Mouse (Mus musculus) hindbrain, embryonic 14.5 days (tissue): ENCODE results near the gene Foxn1. TPM values are rescaled to one million over a fixed set of nuclear protein-coding genes. Genes with fewer than 3 reads are reported as not detected.

Source experiments
- ATAC-seq: fragments of 200-750 bp; cut with Nextera tagmentation; 2 replicates; pipeline ENCODE4 v1.8.0; 2017; ENCODE audit warnings: moderate number of reproducible peaks, mild to moderate bottlenecking, moderate TSS enrichment, moderate library complexity; ENCODE audit not compliant: low FRiP score
- DNase-seq: peaks from one replicate; pipeline ENCODE4 v3.0.0-alpha.2; 2015; ENCODE audit warnings: low spot score
- H3K27ac ChIP-seq: fragments of 300-500 bp; sonication (generic); 2 replicates; pipeline ENCODE4 v1.5.1; 2014; ENCODE audit warnings: mild to moderate bottlenecking, moderate library complexity
- H3K27me3 ChIP-seq: fragments of 300-500 bp; sonication (generic); 2 replicates; pipeline ENCODE4 v1.6.1; 2014; ENCODE audit warnings: mild to moderate bottlenecking, low read length, mixed read lengths; ENCODE audit not compliant: control insufficient read depth, insufficient read depth
- H3K36me3 ChIP-seq: fragments of 300-500 bp; sonication (generic); replicated peaks from 2 replicates; pipeline ENCODE4 v1.6.1; 2014; ENCODE audit not compliant: control insufficient read depth, insufficient read depth
- H3K4me1 ChIP-seq: fragments of 300-500 bp; sonication (generic); replicated peaks from 2 replicates; pipeline ENCODE4 v1.6.1; 2014; ENCODE audit warnings: antibody characterized with exemption, low read length, mixed read lengths; ENCODE audit not compliant: control insufficient read depth, insufficient read depth
- H3K4me2 ChIP-seq: fragments of 300-500 bp; sonication (generic); replicated peaks from 2 replicates; pipeline ENCODE4 v1.6.1; 2014; ENCODE audit warnings: mild to moderate bottlenecking, moderate library complexity
- H3K4me3 ChIP-seq: fragments of 300-500 bp; sonication (generic); replicated peaks from 2 replicates; pipeline ENCODE4 v1.5.1; 2014; ENCODE audit warnings: mild to moderate bottlenecking, low read length
- H3K9ac ChIP-seq: fragments of 300-500 bp; sonication (generic); 2 replicates; pipeline ENCODE4 v1.6.1; 2014
- H3K9me3 ChIP-seq: fragments of 300-500 bp; sonication (generic); 2 replicates; pipeline ENCODE4 v1.6.1; 2016; ENCODE audit warnings: low read length; ENCODE audit not compliant: control insufficient read depth
- WGBS: fragments of 180-500 bp; shearing (Covaris S2); extraction: QIAGEN DNeasy Blood & Tissue Kit; methylation state at CpG from one replicate; pipeline ENCODE4 v1.1.7; 2014; 5-methylcytosine and 5-hydroxymethylcytosine counted together
- polyA plus RNA-seq: library from polyadenylated mRNA; unstranded; fragments of >200 nt; fragmentation: Nextera tagmentation; extraction: Ambion mirVana; gene quantifications from 2 replicates; pipeline ENCODE4 v1.2.1, GENCODE M21; 2014

Gene Foxn1
- polyA plus RNA-seq, 1 experiment from 2014 or later, result not detected

GRCm38 (mm10) chr11:78382286-78382685 is 4.1 kb downstream of the Foxn1 start:
- Histone ChIP-seq H3K9me3 (no peaks in the 10 kb centered on the region), H3K36me3 (no peaks in the 10 kb centered on the region), H3K4me3 (no peak overlapping the region), H3K27me3 (no peaks in the 10 kb centered on the region), H3K4me1 (no peaks in the 10 kb centered on the region), H3K27ac (no peak overlapping the region), H3K4me2 (no peak overlapping the region), H3K9ac (no peak overlapping the region)
- DNase-seq, result no peak
- 83% methylated on average over 7 of the region's 7 CpGs for WGBS
- no peak for ATAC-seq

GRCm38 (mm10) chr11:78380996-78381395 is 5.4 kb downstream of the Foxn1 start:
- H3K27me3 ChIP-seq, result no peaks in the 10 kb centered on the region
- no peaks in the 10 kb centered on the region for H3K36me3 ChIP-seq
- no peak overlapping the region for H3K9ac ChIP-seq
- H3K4me2 ChIP-seq, result no peak overlapping the region
- H3K4me3 ChIP-seq, result no peak overlapping the region
- no peak for DNase-seq
- no peaks in the 10 kb centered on the region for H3K4me1 ChIP-seq
- no peaks in the 10 kb centered on the region for H3K9me3 ChIP-seq
- no peak for ATAC-seq
- no peak overlapping the region for H3K27ac ChIP-seq
- WGBS, result 83% methylated on average over 3 of the region's 3 CpGs

GRCm38 (mm10) chr11:78380351-78380750 is 6.0 kb downstream of the Foxn1 start:
- ATAC-seq, result no peak

GRCm38 (mm10) chr11:78377549-78378159 is 8.7 kb downstream of the Foxn1 start:
- H3K36me3 ChIP-seq, result no peaks in the 10 kb centered on the region
- no peaks in the 10 kb centered on the region for H3K9me3 ChIP-seq

More at GRCm38 (mm10) chr11:78380351-78380750, 6.0 kb downstream of the Foxn1 start:
- H3K36me3 ChIP-seq, result no peaks in the 10 kb centered on the region
- H3K4me2 ChIP-seq, result no peak overlapping the region
- 78% methylated on average over 4 of the region's 4 CpGs for WGBS
- H3K4me3 ChIP-seq, result no peak overlapping the region
- no peaks in the 10 kb centered on the region for H3K9me3 ChIP-seq
- no peak overlapping the region for H3K9ac ChIP-seq
- no peak overlapping the region for H3K27ac ChIP-seq
- DNase-seq, result no peak
- H3K4me1 ChIP-seq, result no peaks in the 10 kb centered on the region
- H3K27me3 ChIP-seq, result no peaks in the 10 kb centered on the region

GRCm38 (mm10) chr11:78374147-78374546 is 12.2 kb downstream of the Foxn1 start:
- H3K4me3 ChIP-seq, result no peak overlapping the region
- H3K4me2 ChIP-seq, result no peak overlapping the region
- WGBS, result 82% methylated on average over 8 of the region's 8 CpGs
- no peaks in the 10 kb centered on the region for H3K9me3 ChIP-seq
- no peaks in the 10 kb centered on the region for H3K4me1 ChIP-seq
- H3K27me3 ChIP-seq, result no peaks in the 10 kb centered on the region
- no peak overlapping the region for H3K27ac ChIP-seq
- H3K36me3 ChIP-seq, result no peaks in the 10 kb centered on the region
- H3K9ac ChIP-seq, result no peak overlapping the region
- ATAC-seq (no peak), DNase-seq (no peak)

More at GRCm38 (mm10) chr11:78377549-78378159, 8.7 kb downstream of the Foxn1 start:
- Histone ChIP-seq H3K9ac (no peak overlapping the region), H3K4me3 (no peak overlapping the region), H3K27ac (no peak overlapping the region), H3K27me3 (no peaks in the 10 kb centered on the region), H3K4me2 (no peak overlapping the region), H3K4me1 (no peaks in the 10 kb centered on the region)
- ATAC-seq (no peak), DNase-seq (no peak)
- 61% methylated on average over 12 of the region's 12 CpGs for WGBS

GRCm38 (mm10) chr11:78372610-78373009 is 13.7 kb downstream of the Foxn1 start:
- 43% methylated on average over 7 of the region's 7 CpGs for WGBS
- DNase-seq (no peak), ATAC-seq (no peak)
- no peaks in the 10 kb centered on the region for H3K36me3 ChIP-seq
- H3K9ac ChIP-seq, result no peak overlapping the region
- H3K9me3 ChIP-seq, result no peaks in the 10 kb centered on the region
- H3K4me1 ChIP-seq, result no peaks in the 10 kb centered on the region
- no peak overlapping the region for H3K4me3 ChIP-seq
- no peaks in the 10 kb centered on the region for H3K27me3 ChIP-seq
- no peak overlapping the region for H3K4me2 ChIP-seq
- no peak overlapping the region for H3K27ac ChIP-seq

GRCm38 (mm10) chr11:78372166-78372565 is 14.2 kb downstream of the Foxn1 start:
- 78% methylated on average over 3 of the region's 3 CpGs for WGBS
- Histone ChIP-seq H3K27ac (no peak overlapping the region), H3K4me2 (no peak overlapping the region), H3K27me3 (no peaks in the 10 kb centered on the region), H3K9ac (no peak overlapping the region), H3K4me1 (no peaks in the 10 kb centered on the region), H3K9me3 (no peaks in the 10 kb centered on the region), H3K4me3 (no peak overlapping the region), H3K36me3 (no peaks in the 10 kb centered on the region)
- DNase-seq (no peak), ATAC-seq (no peak)

- no peaks in the 10 kb centered on the region for H3K4me1 ChIP-seq
- H3K27me3 ChIP-seq, result no peaks in the 10 kb centered on the region
- H3K36me3 ChIP-seq, result no peaks in the 10 kb centered on the region
- no peak overlapping the region for H3K4me3 ChIP-seq
- WGBS, result 92% methylated on average over 11 of the region's 11 CpGs
- no peak overlapping the region for H3K4me2 ChIP-seq
- DNase-seq (no peak), ATAC-seq (no peak)
- H3K9me3 ChIP-seq, result no peaks in the 10 kb centered on the region
- no peak overlapping the region for H3K9ac ChIP-seq
- no peak overlapping the region for H3K27ac ChIP-seq
Measured at GRCm38 (mm10) chr11:78371711-78372110, 14.6 kb downstream of the Foxn1 start.

- no peaks in the 10 kb centered on the region for H3K36me3 ChIP-seq
Measured at GRCm38 (mm10) chr11:78370389-78370788, 16.0 kb downstream of the Foxn1 start.

More at GRCm38 (mm10) chr11:78370389-78370788, 16.0 kb downstream of the Foxn1 start:
- Histone ChIP-seq H3K9me3 (no peaks in the 10 kb centered on the region), H3K9ac (no peak overlapping the region), H3K4me1 (no peaks in the 10 kb centered on the region), H3K27ac (no peak overlapping the region), H3K4me3 (no peak overlapping the region), H3K4me2 (no peak overlapping the region), H3K27me3 (no peaks in the 10 kb centered on the region)
- WGBS, result 46% methylated on average over 1 of the region's 1 CpGs
- ATAC-seq, result no peak
- no peak for DNase-seq
